Mouse (Mus musculus): Measurements from ENCODE around the gene Paxbp1. TPM values are rescaled to one million over a fixed set of nuclear protein-coding genes. Genes with fewer than 3 reads are reported as not detected.

The Paxbp1 gene
- polyA plus RNA-seq, 1 experiment from 2014 or later, result 45.6 TPM

- no peaks in the 10 kb centered on the region for H3K9me3 ChIP-seq
- peak overlapping the region; percentile 98 for H3K9ac ChIP-seq
- H3K4me2 ChIP-seq (replicated peaks), result peak overlapping the region; percentile 71
- peaks cover 3% of the 10 kb centered on the region for H3K4me1 ChIP-seq (replicated peaks)
- H3K36me3 ChIP-seq, result peaks cover 7% of the 10 kb centered on the region; the same call in 1 of the 2 replicates
- peak overlapping the region; percentile 94 for H3K4me3 ChIP-seq (replicated peaks)
- peak; percentile 75 for ATAC-seq
- H3K27ac ChIP-seq, result peak overlapping the region; percentile 96
- WGBS, result under 1% methylated on average over 54 of the region's 63 CpGs
- no peaks in the 10 kb centered on the region for H3K27me3 ChIP-seq (replicated peaks)
These were observed 688 bp downstream of the Paxbp1 start for GRCm38 (mm10) chr16:91043461-91044248.

- no peak overlapping the region for H3K27ac ChIP-seq
- H3K4me2 ChIP-seq (replicated peaks), result peak overlapping the region; percentile 71
- peaks cover 3% of the 10 kb centered on the region for H3K4me1 ChIP-seq (replicated peaks)
- peaks cover 7% of the 10 kb centered on the region; the same call in 1 of the 2 replicates for H3K36me3 ChIP-seq
- H3K9ac ChIP-seq, result 0 out of 2 replicates have a peak overlapping the region, but pooled peaks have one; percentile 17
- WGBS, result 49% methylated on average over 1 of the region's 1 CpGs
- no peaks in the 10 kb centered on the region for H3K9me3 ChIP-seq
- H3K4me3 ChIP-seq (replicated peaks), result peak overlapping the region; percentile 25
- no peaks in the 10 kb centered on the region for H3K27me3 ChIP-seq (replicated peaks)
- ATAC-seq, result no peak
These were observed 1.7 kb downstream of the Paxbp1 start for GRCm38 (mm10) chr16:91042640-91043039.

DNA sequence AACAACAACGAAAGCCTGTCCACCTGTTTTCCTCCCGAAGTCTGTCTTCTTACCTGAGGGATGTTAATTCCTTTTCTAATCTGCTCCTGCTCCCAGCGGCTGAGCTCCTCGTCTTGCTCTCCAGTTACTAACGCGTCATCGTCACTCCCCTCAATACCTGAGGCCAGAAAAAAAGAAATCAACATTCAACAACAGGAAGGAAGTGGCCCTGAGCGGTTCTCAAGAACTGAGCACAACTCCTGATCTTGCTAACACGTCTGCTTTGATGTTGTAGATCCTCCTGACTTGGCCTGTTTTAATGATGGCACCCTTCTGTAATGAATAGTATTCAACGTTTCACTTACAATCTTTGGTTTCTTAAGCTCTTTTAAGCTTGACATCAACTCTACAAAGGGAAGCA lies 8.5 kb downstream of the Paxbp1 start:
- Histone ChIP-seq H3K9ac (no peak overlapping the region), H3K4me3 (replicated peaks) (no peak overlapping the region), H3K9me3 (no peaks in the 10 kb centered on the region), H3K27ac (no peak overlapping the region), H3K36me3 (peaks cover 39% of the 10 kb centered on the region), H3K27me3 (replicated peaks) (no peaks in the 10 kb centered on the region), H3K4me2 (replicated peaks) (no peak overlapping the region), H3K4me1 (replicated peaks) (no peaks in the 10 kb centered on the region)
- WGBS, result 90% methylated on average over 10 of the region's 10 CpGs
- no peak for ATAC-seq

GRCm38 (mm10) chr16:91030751-91031150 lies 13.6 kb downstream of the Paxbp1 start:
- whole genome bisulfite sequencing, result 89% methylated on average over 4 of the region's 4 CpGs
- H3K4me1 ChIP-seq (replicated peaks), result no peaks in the 10 kb centered on the region
- H3K9me3 ChIP-seq, result no peaks in the 10 kb centered on the region
- no peaks in the 10 kb centered on the region for H3K27me3 ChIP-seq (replicated peaks)
- no peak overlapping the region for H3K9ac ChIP-seq
- no peak overlapping the region for H3K4me2 ChIP-seq (replicated peaks)
- H3K36me3 ChIP-seq, result peaks cover 46% of the 10 kb centered on the region
- no peak for ATAC-seq
- H3K27ac ChIP-seq, result no peak overlapping the region
- no peak overlapping the region for H3K4me3 ChIP-seq (replicated peaks)

DNA sequence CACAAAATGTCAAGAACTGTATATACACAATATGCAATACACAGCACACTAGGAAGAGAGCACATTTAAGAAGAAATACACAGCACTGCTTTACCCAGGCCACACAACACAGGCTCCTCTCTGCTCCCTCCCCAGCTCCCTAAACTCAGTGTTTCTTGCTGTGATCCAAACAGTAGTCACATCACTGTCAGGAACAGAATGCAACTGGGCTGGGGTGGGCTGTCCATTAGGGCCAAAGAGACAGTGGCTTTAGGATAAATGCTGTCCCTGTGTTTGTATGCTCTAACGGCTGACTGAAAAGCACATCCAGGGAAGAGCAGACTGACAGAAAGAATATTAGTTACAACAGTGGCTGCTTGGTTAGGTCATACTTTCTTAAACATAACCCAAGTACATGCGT lies 14.4 kb downstream of the Paxbp1 start:
- H3K9ac ChIP-seq, result no peak overlapping the region
- no peak overlapping the region for H3K27ac ChIP-seq
- WGBS, result 95% methylated on average over 2 of the region's 2 CpGs
- H3K36me3 ChIP-seq, result peaks cover 49% of the 10 kb centered on the region
- no peak for ATAC-seq
- no peak overlapping the region for H3K4me2 ChIP-seq (replicated peaks)
- H3K27me3 ChIP-seq (replicated peaks), result no peaks in the 10 kb centered on the region
- no peaks in the 10 kb centered on the region for H3K4me1 ChIP-seq (replicated peaks)
- no peak overlapping the region for H3K4me3 ChIP-seq (replicated peaks)
- H3K9me3 ChIP-seq, result no peaks in the 10 kb centered on the region

DNA sequence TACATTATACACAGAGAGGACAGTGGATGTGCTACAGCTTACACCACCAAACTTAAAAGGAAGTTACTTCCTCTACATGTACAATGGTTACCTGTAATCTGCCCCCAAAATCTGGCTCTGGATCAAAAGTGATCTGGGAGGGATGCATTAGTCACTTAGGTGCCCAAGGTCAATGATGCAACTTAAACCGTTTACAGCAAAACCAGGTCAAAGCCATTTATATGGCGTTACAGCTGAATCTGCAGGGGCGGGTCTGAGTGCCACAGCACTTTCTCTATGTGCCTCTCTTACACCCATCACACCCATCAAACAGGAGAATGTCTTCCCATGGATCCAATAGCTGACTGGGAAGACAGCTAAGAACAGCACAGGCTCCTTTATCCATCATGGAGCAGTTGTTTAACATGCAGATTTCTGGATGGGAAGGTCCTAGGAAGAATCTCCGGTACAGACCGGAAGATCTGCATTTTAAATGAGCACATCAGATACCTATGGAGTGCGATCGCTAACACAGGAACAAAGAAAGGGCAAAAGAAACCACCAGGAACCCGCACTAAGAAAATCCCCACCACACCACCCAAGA lies 15.1 kb downstream of the Paxbp1 start:
- Histone ChIP-seq H3K4me1 (replicated peaks) (no peaks in the 10 kb centered on the region), H3K4me2 (replicated peaks) (no peak overlapping the region), H3K27ac (no peak overlapping the region), H3K27me3 (replicated peaks) (no peaks in the 10 kb centered on the region), H3K9ac (no peak overlapping the region), H3K9me3 (no peaks in the 10 kb centered on the region), H3K4me3 (replicated peaks) (no peak overlapping the region), H3K36me3 (peaks cover 51% of the 10 kb centered on the region)
- no peak for ATAC-seq
- WGBS, result 93% methylated on average over 8 of the region's 8 CpGs

GRCm38 (mm10) chr16:91026290-91026689 lies 18.1 kb downstream of the Paxbp1 start:
- no peak for ATAC-seq
- H3K27me3 ChIP-seq (replicated peaks), result no peaks in the 10 kb centered on the region
- H3K9ac ChIP-seq, result no peak overlapping the region
- H3K27ac ChIP-seq, result no peak overlapping the region
- H3K4me3 ChIP-seq (replicated peaks), result no peak overlapping the region
- 93% methylated on average over 4 of the region's 4 CpGs for WGBS
- H3K4me2 ChIP-seq (replicated peaks), result no peak overlapping the region
- H3K4me1 ChIP-seq (replicated peaks), result no peaks in the 10 kb centered on the region
- H3K36me3 ChIP-seq, result peaks cover 49% of the 10 kb centered on the region
- H3K9me3 ChIP-seq, result no peaks in the 10 kb centered on the region

DNA sequence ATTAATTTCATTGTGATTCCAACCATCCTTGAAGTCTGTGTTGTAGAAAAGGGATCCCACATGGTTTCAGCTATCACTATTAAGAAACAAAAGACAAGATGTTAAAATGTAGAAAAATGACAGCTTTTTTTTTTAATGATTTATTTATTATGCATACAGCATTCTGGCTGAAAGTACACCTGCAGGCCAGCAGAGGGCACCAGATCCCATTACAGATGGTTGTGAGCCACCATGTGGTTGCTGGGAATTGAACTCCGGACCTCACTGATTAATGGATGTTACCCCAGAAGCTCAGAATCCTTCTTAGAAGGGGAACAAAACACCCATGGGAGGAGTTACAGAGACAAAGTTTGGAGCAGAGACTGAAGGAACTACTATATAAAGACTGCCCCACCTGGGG lies 21.0 kb downstream of the Paxbp1 start:
- no peak for ATAC-seq
- H3K36me3 ChIP-seq, result peaks cover 66% of the 10 kb centered on the region
- WGBS, result 88% methylated on average over 1 of the region's 1 CpGs
- no peak overlapping the region for H3K9ac ChIP-seq
- no peaks in the 10 kb centered on the region for H3K4me1 ChIP-seq (replicated peaks)
- H3K27ac ChIP-seq, result no peak overlapping the region
- no peak overlapping the region for H3K4me3 ChIP-seq (replicated peaks)
- no peaks in the 10 kb centered on the region for H3K9me3 ChIP-seq
- H3K27me3 ChIP-seq (replicated peaks), result no peaks in the 10 kb centered on the region
- no peak overlapping the region for H3K4me2 ChIP-seq (replicated peaks)

- H3K4me3 ChIP-seq (replicated peaks), result no peak overlapping the region
- ATAC-seq, result no peak
- H3K9me3 ChIP-seq, result no peaks in the 10 kb centered on the region
- H3K27ac ChIP-seq, result no peak overlapping the region
- no peaks in the 10 kb centered on the region for H3K27me3 ChIP-seq (replicated peaks)
- H3K4me1 ChIP-seq (replicated peaks), result no peaks in the 10 kb centered on the region
- H3K4me2 ChIP-seq (replicated peaks), result no peak overlapping the region
- 89% methylated on average over 10 of the region's 10 CpGs for WGBS
- peaks cover 49% of the 10 kb centered on the region for H3K36me3 ChIP-seq
- no peak overlapping the region for H3K9ac ChIP-seq
These were observed 23.4 kb downstream of the Paxbp1 start for GRCm38 (mm10) chr16:91020842-91021483.

GRCm38 (mm10) chr16:91019476-91019875 lies 24.9 kb downstream of the Paxbp1 start:
- peaks cover 35% of the 10 kb centered on the region for H3K36me3 ChIP-seq
- H3K9ac ChIP-seq, result no peak overlapping the region
- ATAC-seq, result no peak
- no peak overlapping the region for H3K27ac ChIP-seq
- H3K4me1 ChIP-seq (replicated peaks), result no peaks in the 10 kb centered on the region
- no peaks in the 10 kb centered on the region for H3K9me3 ChIP-seq
- no peaks in the 10 kb centered on the region for H3K27me3 ChIP-seq (replicated peaks)
- no peak overlapping the region for H3K4me3 ChIP-seq (replicated peaks)
- 97% methylated on average over 4 of the region's 4 CpGs for WGBS
- H3K4me2 ChIP-seq (replicated peaks), result no peak overlapping the region

DNA sequence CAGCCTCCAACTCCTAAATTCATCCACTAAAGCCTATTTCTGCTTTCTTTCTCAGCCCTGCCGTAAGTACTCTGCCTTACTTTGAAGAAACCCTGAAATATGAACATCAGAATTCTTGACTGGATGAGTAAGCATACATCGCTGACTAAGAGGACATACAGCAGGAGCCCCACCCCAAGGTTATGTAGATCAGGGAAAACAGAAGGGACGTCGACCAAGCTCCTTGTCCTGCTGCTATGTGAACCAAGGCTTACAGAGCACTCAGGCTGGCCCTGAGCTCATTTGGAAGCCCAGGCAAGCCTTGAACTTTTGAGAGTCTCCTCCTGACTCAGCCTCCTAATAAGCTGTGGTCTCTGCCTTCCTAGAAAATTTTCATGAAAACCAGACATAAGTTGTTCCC lies 28.6 kb downstream of the Paxbp1 start:
- H3K36me3 ChIP-seq, result peaks cover 17% of the 10 kb centered on the region
- no peaks in the 10 kb centered on the region for H3K9me3 ChIP-seq
- H3K9ac ChIP-seq, result no peak overlapping the region
- no peak overlapping the region for H3K4me3 ChIP-seq (replicated peaks)
- ATAC-seq, result no peak
- H3K4me1 ChIP-seq (replicated peaks), result 0 out of 2 replicates have a peak, but pooled peaks cover 6% of the 10 kb centered on the region
- WGBS, result 91% methylated on average over 4 of the region's 4 CpGs
- no peaks in the 10 kb centered on the region for H3K27me3 ChIP-seq (replicated peaks)
- H3K27ac ChIP-seq, result no peak overlapping the region
- no peak overlapping the region for H3K4me2 ChIP-seq (replicated peaks)

DNA sequence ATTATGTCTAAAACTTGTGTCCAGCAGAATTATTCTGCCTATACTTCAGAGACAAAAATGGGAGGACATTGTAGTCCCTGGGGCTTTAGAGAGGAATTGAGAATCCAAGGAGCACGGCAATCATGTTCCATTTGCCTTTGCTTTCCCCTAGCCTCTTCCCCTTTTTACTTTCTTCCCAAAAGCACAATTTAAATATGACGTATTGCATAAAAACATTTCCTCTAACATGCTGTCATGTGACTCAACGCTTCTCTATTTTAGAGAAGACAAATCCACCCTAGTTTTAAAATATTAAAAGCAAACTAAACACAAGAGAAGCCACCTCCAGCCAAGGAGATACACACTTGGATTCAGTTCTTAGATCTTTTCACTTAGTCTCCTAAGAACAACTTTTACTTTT lies 32.5 kb downstream of the Paxbp1 start:
- 28% methylated on average over 3 of the region's 3 CpGs for WGBS
- Histone ChIP-seq H3K9me3 (no peaks in the 10 kb centered on the region), H3K9ac (peak overlapping the region; percentile 76; the same call in 1 of the 2 replicates), H3K4me1 (replicated peaks) (0 out of 2 replicates have a peak, but pooled peaks cover 11% of the 10 kb centered on the region), H3K27ac (peak overlapping the region; percentile 95), H3K36me3 (peaks cover 2% of the 10 kb centered on the region), H3K4me3 (replicated peaks) (peak overlapping the region; percentile 82), H3K27me3 (replicated peaks) (no peaks in the 10 kb centered on the region), H3K4me2 (replicated peaks) (peak overlapping the region; percentile 68)
- no peak for ATAC-seq

All from intestine, embryonic 15.5 days (tissue).